Mouse (Mus musculus): ENCODE results near the gene Ezh1.

The Ezh1 gene

DNA sequence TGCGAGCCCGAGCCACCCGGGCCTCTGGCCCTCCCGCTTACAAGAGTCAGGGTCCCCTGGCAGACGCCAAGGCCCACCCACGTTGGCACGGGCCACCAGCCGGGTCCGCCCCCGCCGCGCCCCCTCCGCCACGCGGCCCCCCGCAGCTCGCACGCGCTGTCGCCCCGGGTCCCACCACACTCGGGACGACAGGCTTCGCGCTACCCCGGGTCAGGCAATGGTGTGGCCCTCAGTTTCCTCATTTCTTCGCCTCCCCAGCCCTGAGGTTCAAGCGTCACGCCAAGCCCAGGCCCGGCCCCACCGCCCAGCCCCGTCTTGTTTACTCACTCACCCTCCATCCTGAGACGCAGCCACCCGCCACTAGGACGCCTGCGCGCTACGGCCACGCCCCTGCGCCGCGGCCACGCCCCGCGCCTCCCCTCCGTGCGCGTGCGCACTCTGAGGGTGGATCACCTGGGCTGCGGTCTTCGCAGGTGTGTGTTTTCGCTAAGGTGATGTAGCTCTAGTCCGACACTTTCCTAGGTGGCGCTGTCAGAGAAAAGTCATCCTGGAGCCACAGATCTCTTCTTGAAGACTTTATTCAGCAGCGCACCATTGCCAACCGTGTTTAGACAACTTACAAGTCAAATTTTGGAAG, at the start of gene Ezh1:
Gene Ezh1 (minus strand): TSS at position 399 of the 637 bp plus-strand sequence.
- in situ Hi-C loops (cut with MboI, MseI) = no loop called here

DNA sequence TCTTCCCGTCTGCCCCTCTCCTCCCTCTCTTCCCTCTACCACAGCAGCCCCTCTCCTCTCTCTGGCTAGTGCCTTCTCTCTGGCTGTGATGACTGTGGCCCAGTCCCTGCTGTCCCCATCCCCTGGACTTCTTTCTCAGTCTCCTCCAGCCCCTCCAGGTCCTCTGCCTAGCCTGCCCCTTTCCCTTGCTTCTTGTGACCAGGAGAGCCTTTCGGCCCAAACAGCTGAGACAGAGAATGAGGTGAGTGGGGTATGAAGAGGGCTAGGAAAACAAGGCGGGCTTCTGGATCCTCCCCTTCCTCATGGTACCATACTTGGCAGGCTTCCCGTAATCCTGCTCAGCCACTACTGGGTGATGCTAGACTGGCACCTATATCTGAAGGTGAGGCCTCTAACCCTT, 49.0 kb upstream of the Ezh1 start:
- in situ Hi-C loops (cut with MboI, MseI) = no loop called here

DNA sequence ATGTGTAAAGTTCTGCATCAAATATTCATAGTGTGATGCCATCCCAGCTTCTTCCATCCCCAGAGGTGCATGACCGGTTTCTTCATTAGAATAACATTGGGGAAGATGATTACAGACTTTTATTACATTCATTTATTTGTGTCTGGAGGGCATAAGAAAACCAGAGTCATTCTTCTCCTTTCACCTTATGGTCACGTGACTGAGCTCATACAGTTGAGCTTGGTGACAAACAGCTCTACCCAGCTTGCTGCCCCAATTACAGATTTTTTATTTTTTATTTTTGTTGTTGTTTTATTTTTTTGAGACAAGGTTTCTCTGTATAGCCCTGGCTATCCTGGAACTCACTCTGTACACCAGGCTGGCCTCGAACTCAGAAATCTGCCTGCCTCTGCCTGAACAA, 46.2 kb upstream of the Ezh1 start:
- in situ Hi-C loops (cut with MboI, MseI) = no loop called here

DNA sequence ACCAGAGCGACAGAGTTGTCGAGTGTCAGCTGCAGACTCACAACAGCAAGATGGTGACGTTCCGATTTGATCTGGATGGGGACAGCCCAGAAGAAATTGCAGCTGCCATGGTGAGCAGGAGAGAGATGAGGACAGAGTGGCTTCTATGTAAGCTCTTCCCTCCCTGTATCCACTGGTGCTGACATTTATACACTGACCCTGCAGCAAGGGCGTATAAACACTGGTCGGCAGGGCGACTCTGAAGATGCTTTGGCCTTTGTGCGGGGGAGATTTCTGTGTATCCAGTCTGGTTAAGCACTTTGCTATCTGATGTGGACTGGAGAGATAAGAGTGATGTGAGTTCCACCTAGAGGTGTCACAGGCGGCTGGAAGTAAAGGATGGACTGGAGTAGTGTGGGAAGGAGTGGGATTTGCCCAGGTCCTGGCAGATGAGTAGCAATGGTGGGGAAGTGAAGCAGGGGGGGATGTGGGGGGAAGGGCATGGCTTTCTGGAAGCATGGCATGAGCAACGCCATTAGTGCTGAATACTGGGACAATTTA, 43.4 kb upstream of the Ezh1 start:
- in situ Hi-C loops (cut with MboI, MseI) = no loop called here

DNA sequence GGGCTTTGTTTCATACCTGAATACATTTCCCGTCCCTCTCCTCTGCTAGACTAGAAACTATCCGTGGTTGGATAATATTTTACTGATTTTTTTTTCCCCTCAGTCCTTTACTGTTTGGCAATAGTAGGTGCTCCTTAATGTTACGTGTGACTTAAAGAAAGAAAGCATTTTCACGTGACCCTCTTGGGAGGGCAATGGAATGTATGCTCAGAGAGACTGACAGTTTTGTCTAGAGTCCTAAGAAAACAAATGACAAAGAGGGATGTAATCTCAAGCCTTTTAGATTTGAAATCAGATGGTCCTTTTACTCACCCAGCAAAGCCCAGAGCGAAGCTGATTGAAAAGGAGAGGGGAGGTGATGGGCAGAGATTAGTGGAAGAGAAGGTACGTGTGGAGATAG, 39.6 kb upstream of the Ezh1 start:
- in situ Hi-C loops (cut with MboI, MseI) = no loop called here

DNA sequence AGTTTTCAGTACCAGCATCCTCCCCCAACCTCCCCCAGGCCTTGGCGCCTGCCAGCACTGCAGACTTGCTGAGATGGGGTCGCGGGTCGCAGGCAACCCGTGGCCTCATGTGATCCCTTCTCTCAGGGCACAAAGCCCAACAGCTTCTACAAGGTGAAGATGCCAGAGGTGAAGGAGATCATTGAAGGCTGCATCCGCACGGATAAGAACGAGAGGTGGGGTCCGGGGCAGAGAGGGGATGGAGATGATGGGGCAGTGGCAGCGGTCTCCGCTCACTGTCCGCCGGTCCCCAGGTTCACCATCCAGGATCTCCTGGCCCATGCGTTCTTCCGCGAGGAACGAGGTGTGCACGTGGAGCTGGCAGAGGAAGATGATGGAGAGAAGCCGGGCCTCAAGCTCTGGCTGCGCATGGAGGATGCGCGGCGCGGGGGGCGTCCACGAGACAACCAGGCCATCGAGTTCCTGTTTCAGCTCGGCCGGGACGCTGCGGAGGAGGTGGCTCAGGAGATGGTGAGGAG, 38.8 kb upstream of the Ezh1 start:
- in situ Hi-C loops (cut with MboI, MseI) = no loop called here

DNA sequence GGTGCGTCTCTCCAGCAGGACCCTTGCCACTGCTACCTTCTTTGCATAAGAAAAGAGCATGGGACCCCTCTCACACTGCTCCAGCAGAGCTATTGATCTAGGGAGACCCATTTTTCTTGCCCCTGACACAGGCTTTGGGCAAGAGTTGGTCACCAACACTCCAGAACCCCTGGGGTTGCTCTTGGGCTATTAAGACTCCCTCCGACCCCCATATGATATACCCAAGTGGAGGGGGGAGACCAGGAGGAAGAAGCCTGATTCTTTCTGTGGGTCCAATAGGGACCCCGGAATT, 37.7 kb upstream of the Ezh1 start:
- in situ Hi-C loops (cut with MboI, MseI) = no loop called here

DNA sequence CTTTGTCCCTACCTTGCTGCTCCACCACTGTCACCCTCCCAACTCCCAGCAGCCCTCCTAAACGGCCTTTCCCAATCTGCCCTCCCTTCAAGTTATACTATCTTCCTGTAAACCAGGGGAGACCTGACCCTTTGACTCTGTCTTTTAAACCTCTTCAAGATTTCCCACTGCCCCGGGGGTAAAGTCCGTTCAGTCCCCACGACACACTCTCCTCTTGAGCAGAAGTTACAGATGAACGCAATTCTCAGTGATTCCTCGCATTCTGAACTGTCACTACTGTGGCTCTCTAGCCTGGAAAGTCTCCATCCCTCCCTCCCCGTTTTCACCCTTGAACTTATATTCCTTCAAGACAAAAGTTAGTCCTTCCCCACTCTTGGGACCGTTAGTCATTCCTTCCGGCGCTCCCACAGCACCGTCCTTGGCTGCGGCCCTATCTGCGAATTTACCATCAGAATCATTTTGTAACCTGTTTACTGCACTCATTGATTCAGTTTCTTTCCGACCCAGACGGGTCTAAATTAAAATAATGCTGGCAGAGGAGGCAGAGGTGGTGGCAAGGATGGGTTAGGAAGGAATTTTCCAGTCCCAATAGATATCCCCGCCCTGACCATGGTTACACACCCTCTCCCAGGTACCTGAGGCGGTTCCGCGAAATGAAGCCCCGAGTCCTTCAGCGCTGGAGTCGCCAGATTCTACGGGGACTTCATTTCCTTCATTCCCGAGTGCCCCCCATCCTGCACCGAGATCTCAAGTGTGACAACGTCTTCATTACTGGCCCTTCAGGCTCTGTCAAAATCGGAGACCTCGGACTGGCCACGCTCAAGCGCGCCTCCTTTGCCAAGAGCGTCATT, 37.1 kb upstream of the Ezh1 start:
- in situ Hi-C loops (cut with MboI, MseI) = no loop called here

DNA sequence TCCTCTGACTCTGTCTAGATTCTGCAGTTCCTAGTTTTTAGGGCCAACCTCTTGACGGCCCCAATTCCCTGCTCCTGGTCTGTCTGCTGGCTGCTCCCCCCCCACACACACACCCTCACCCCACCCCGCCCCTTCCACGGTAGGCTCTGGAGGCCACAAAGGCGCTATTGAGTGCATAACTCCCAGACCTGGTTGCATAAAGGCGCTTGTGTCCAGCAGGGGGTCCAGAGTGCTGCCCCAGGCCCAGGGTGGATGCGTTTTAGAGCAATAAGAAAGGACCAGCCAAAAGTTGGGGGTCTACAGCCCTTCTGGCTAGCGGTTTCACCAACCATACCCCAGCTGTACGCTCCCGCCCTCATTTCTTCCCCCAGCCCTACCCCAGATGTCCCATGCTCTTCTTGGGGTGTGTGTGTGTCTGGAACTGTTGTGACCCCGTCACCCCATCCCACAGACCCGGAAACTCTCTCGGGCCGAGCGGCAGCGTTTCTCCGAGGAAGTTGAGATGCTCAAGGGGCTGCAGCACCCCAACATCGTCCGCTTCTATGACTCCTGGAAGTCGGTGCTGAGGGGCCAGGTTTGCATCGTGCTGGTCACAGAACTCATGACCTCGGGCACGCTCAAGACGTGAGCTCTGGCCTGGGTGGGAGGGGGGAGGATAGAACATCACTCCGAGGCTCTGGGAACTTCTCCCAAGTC, 36.2 kb upstream of the Ezh1 start:
- in situ Hi-C loops (cut with MboI, MseI) = no loop called here

DNA sequence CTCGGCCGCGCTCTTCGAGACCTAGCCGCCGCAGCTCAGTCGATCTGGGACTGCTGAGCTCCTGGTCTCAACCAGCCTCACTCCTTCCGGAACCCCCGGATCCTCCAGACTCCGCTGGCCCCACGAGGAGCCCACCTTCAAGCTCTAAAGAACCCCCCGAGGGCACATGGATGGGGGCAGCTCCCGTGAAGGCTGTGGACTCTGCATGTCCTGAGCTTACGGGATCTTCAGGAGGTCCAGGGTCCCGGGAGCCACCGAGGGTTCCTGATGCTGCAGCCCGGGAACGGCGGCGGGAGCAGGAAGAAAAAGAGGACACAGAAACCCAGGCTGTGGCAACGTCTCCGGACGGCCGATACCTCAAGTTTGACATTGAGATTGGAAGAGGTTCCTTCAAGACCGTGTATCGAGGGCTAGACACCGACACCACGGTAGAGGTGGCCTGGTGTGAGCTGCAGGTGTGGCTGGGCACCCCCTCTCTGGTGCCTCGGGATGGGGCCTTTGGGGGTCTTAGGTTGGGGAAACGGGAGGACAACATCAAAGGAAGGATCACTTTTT, 34.6 kb upstream of the Ezh1 start:
- in situ Hi-C loops (cut with MboI, MseI) = no loop called here

DNA sequence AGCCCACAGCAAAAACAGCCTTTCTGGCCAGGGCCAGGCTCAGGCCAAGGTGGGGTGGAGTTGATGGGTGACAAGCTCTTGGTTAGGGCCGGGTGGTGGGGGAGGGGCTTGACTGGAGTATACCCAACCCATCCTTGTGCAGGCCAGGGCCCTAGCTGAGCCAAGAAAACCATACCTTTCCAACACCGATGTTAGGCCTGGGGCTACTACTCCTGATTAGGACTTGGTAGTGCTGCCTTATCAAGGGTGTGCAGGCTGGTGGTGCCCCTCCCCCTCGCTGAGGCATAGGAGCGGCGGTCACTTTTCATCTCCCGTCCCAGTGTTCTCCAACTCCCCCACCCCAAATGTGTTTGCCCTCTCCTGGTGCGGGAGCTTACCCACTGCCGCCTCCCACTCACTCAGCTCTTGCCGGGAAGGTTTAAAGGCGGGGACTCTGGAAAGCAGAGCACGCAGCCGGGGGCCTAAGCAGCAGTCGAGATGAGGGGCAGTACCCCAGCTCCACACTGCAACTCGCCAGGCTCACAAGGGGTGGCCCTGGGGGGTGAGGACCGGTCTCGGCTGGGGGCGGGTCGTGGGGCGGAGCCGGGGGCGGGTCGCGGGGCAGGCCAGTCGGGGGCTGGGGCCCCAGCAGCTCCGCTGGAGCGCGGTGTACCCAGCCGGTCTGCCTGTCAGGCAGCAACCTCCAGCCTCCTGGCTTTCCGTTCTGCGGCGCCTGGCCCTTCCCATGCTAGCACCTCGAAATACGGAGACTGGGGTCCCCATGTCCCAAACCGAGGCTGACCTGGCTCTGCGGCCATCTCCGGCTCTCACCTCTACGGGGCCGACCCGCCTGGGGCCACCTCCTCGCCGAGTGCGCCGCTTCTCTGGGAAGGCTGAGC, 33.9 kb upstream of the Ezh1 start, which contains the start of gene Wnk4:
Gene Wnk4 (plus strand): TSS at position 620 of the 878 bp plus-strand sequence.
- in situ Hi-C loops (cut with MboI, MseI) = no loop called here

DNA sequence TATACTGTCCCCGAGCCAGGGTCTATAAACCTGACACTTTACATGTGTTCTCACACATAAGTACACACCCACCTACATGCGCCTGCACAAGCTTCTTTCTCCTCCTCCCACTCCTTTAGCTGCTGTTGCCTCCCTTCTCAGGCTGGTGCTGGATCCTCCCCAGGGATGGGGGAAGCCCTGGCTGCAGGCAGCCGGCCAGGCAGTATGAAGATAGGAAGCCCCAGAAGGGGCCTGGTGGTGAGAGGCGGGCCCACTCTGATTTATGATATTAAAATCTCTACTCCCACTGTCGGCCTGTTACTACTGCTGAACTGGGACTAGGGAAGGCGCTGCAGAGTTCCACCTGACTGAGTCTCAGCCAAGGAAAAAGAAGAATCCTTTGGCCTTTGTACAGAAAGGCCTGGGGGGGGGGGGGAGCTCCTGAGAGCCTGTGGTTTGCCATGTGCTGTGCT, 33.0 kb upstream of the Ezh1 start:
- in situ Hi-C loops (cut with MboI, MseI) = no loop called here

DNA sequence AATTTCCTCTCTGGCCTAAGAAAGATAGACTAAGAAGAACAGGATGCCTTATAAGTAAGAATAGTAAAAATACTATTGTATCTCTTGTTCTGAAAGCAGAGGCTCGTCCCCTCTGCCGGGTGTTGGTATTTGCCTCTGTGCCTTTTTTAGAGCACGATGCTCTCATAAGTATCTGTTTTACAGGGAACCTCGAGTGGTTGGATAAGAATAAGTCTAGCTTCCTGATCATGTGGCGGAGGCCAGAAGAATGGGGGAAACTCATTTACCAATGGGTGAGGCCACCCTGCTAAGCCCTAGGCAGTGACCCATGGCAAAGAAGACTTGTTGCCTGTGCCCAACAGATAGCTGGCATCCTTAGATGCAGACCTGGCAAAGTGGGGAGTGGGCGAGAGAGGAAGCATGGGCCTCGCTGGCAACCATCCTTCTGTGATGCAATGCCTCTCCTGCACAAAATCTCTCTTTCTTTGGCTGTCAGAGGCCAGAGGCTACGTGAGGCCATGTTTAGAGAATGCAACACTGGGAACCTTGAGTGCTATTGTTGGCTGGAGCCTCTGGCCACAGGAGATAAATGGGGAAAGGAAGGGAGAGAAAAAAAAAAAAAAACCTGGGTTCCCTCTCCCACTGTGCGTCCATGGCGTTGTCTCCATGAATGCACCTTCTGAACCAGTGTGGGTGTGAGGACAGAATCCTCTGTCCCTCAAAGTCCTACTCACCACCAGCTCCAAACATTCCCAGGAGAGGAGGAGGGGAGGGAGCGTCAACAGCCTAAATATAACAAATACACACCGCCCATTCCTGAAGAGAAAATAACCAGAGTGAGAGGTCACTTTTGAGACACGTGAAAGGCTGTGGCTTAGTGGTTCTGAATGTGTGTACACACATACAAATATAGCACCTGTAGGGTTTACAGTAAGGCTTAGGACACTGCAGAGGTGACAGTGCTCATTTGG, 29.8 kb upstream of the Ezh1 start:
- in situ Hi-C loops (cut with MboI, MseI) = no loop called here

DNA sequence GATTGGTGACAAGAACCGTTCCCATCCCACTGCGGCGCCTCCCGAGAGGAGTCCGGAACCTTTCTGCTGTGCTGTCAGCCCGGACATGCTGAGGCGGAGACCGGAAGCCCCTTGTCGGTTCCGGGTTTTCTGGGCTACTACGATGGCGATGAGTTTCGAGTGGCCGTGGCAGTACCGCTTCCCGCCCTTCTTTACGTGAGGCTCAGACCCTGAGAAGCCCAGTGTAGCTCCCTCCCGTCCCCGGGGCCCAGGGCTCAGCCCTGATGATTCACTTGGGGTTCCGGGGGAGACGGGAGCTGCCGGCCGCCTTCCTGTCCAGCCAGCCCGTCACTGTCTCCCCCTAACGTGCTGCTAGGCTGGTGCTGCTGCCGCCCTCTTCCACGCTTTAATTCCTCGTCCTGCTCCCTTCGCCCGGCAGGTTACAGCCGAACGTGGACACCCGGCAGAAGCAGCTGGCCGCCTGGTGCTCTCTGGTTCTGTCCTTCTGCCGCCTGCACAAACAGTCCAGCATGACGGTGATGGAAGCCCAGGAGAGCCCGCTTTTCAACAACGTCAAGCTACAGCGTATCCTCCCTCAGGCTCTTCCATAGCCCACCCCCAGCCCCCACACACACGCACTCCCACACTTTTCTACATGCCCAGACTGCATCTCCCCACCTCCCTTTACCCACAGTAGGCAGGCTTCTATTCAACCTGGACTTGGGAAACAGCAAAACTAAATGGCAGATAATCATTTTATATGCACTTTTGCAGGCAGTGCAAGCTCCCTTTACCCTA, 27.5 kb upstream of the Ezh1 start, which contains the start of gene Vps25:
Gene Vps25 (plus strand): TSS at position 95 of the 777 bp plus-strand sequence.
- in situ Hi-C loops (cut with MboI, MseI) = no loop called here

DNA sequence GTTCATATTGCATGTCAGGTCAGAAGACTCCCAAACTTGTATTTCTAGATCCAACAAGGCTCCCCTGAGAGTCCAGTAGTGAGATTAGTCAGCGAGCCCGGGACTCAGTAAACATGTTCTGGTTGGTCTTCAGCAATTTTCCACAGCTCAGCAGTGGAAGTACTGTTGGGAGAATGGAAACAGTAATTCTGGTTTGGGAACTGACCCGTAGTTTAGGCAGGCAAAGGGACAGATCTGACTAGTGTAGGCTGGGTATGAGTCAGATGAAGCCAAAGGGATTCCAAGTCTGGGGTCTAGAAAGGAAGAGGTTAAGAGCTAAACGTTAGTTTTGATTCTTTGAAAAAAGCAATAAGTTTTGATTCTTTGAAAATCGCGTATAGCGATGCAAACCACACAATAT, 26.7 kb upstream of the Ezh1 start:
- in situ Hi-C loops (cut with MboI, MseI) = no loop called here

DNA sequence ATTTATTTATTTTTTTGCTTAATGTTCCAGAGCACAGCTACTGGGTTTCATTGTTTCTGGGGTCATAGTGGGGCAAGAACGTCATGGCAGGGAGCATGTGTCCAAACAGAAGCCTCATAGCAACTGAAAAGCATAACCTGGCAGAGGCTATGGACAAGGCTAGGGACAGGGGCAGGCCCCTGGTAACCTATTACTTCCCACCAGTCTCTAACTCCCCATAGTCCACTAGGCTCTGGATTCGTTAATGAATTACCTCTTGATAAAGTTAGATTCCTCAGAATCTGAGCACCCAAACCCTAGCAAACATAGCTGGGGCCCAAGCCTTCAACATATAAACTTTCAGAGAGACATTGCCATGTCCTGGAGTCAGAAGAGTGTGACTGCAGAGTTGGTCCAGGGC, 24.8 kb upstream of the Ezh1 start:
- in situ Hi-C loops (cut with MboI, MseI) = no loop called here

DNA sequence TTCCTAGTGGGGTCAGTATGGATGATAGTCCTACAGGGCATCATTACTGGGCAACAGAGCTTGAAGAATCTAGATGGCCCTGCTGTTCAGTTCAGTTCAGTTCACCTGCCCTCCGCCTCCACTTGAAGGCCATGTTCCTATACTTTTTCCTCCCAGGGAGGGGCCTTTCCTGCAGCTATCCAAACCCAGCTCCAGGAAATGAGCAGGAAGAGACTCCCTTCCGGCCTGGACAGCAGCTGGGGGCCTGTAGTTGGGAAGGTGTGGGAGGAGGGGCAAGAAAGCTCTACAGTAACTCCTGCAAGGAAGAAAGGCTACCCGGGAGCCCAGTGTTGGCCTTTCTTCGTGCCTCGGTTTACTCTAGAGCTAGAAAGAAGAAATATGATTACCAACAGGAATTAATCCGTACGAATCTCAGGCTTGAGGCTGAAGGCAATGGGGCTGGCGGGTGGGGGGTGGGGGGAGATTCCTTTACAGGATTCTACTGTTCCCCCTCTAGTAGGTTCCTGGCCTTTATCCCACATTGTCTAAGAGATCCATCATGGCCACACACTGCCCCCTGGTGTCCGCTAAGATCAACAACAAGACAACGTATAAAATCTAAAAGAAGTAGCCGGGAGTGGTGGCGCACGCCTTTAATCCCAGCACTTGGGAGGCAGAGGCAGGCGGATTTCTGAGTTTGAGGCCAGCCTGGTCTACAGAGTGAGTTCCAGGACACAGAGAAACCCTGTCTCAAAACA, 22.2 kb upstream of the Ezh1 start:
- in situ Hi-C loops (cut with MboI, MseI) = loop anchor here (5.0 kb wide), 1 partner anchor 36 kb away; no protein-coding TSS in a partner anchor

DNA sequence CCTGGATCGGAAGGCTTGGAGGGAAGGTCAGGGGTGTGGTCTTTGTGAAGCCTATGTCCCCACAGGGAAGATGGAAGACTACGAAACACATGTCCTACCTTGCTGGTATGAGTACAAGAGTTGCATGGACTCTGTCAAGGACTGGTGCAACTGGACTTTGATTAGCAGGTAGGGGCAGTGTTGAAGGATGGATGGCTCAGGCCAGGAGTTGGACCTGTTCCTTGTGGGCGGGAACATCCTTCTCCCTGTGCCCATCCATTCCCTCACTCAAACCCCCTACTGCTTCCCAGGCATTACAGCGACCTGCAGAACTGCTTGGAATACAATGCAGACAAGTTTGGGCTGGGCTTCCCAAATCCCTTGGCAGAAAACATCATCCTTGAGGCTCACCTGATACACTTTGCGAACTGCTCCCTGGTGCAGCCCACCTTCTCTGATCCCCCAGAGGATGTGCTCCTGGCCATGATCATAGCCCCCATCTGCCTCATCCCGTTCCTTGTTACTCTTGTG, 21.3 kb upstream of the Ezh1 start:
- in situ Hi-C loops (cut with MboI, MseI) = loop anchor here (5.0 kb wide), 1 partner anchor 35 kb away; no protein-coding TSS in a partner anchor

All from T-helper 2 cell (primary cell).